Mouse (Mus musculus): Measurements from ENCODE around the gene Hmgcl. TPM values are rescaled to one million over a fixed set of nuclear protein-coding genes. Genes with fewer than 3 reads are reported as not detected.

The Hmgcl gene
- polyA plus RNA-seq, 2 experiments from 2014 or later: 73.7 to 104 TPM

GRCm38 (mm10) chr4:135987714-135988113, 41.5 kb downstream of the Hmgcl start:
- no peak for ATAC-seq

GRCm38 (mm10) chr4:135993941-135994340, 47.7 kb downstream of the Hmgcl start:
- ATAC-seq: no peak

GRCm38 (mm10) chr4:135995118-135995517, 48.9 kb downstream of the Hmgcl start:
- ATAC-seq: no peak

GRCm38 (mm10) chr4:136004107-136004675, 57.9 kb downstream of the Hmgcl start:
- no peak for ATAC-seq

- ATAC-seq: no peak
Measured at GRCm38 (mm10) chr4:136004921-136005320, 58.7 kb downstream of the Hmgcl start.

GRCm38 (mm10) chr4:136006821-136007220, 60.6 kb downstream of the Hmgcl start:
- peak; percentile 92 for ATAC-seq

GRCm38 (mm10) chr4:136008782-136009447, 62.7 kb downstream of the Hmgcl start:
- ATAC-seq: no peak

- ATAC-seq: no peak
Measured at GRCm38 (mm10) chr4:136010586-136010985, 64.3 kb downstream of the Hmgcl start.

Other genes with a start within 250 kb of the Hmgcl start
- not detected for gene Il22ra1, start 218.3 kb upstream of the Hmgcl start, polyA plus RNA-seq (2017; shearing (Covaris generic))
- not detected for gene Myom3, start 186.7 kb upstream of the Hmgcl start, polyA plus RNA-seq (2017; shearing (Covaris generic))
- 100 to 1,000 TPM; 195 to 208 TPM for gene Srsf10, start 90.7 kb upstream of the Hmgcl start, polyA plus RNA-seq (2017; shearing (Covaris generic))
- 100 to 1,000 TPM; 206 to 221 TPM for gene Pnrc2, start 72.6 kb upstream of the Hmgcl start, polyA plus RNA-seq (2017; shearing (Covaris generic))
- 10 to 100 TPM in 1 of 2 experiments, 1 to 10 TPM in 1; 7.5 to 17.0 TPM for gene Cnr2, start 51.1 kb upstream of the Hmgcl start, polyA plus RNA-seq (2017; shearing (Covaris generic))
- 10 to 100 TPM; 83.9 to 95.9 TPM for gene Fuca1, start 25.7 kb upstream of the Hmgcl start, polyA plus RNA-seq (2017; shearing (Covaris generic))
- gene Gale, start 17.3 kb downstream of the Hmgcl start, polyA plus RNA-seq (2017; shearing (Covaris generic)): 10 to 100 TPM; 16.2 to 24.8 TPM
- 10 to 100 TPM; 63.0 to 72.0 TPM for gene Lypla2, start 26.2 kb downstream of the Hmgcl start, polyA plus RNA-seq (2017; shearing (Covaris generic))
- 1 to 10 TPM; 9.3 to 9.7 TPM for gene Pithd1, start 40.8 kb downstream of the Hmgcl start, polyA plus RNA-seq (2017; shearing (Covaris generic))
- gene Eloa, start 75.3 kb downstream of the Hmgcl start, polyA plus RNA-seq (2017; shearing (Covaris generic)): 10 to 100 TPM; 44.5 to 58.9 TPM
- gene Rpl11, start 107.0 kb downstream of the Hmgcl start, polyA plus RNA-seq (2017; shearing (Covaris generic)): 1,000 to 10,000 TPM in 1 of 2 experiments, 100 to 1,000 TPM in 1; 954 to 1,576 TPM
- gene Id3, start 197.0 kb downstream of the Hmgcl start, polyA plus RNA-seq (2017; shearing (Covaris generic)): 100 to 1,000 TPM; 388 to 433 TPM
- 10 to 100 TPM; 14.5 to 29.6 TPM for gene E2f2, start 225.9 kb downstream of the Hmgcl start, polyA plus RNA-seq (2017; shearing (Covaris generic))